Mouse (Mus musculus) natural killer cell, adult 2 months (primary cell): ENCODE measurements around the gene Ensa.
"Not testable (repeated sequence)": the region's sequence is repeated elsewhere in the genome, so short reads cannot be mapped to it uniquely, and the experiment has no call there.

Experiments
- DNase-seq, 2 experiments: peaks; one replicate each; pipeline ENCODE4 v3.0.0; 2022; ENCODE audit warnings: low spot score in 2 of 2

Ensa gene

GRCm38 (mm10) chr3:95624628-95625503, at the start of gene Ensa:
Ensa (plus strand) TSS chr3:95624993.
- DNase-seq: peak; percentile 98

GRCm38 (mm10) chr3:95587754-95588603, 36.8 kb upstream of the Ensa start:
- DNase-seq: no peak

- peak; percentile 90 to 92 for DNase-seq
Measured at GRCm38 (mm10) chr3:95588604-95589086, 36.1 kb upstream of the Ensa start, which contains the start of gene Golph3l. Golph3l (plus strand) TSS chr3:95588934.

- no peak for DNase-seq
Measured at GRCm38 (mm10) chr3:95598734-95599133, 26.1 kb upstream of the Ensa start.

- DNase-seq: no peak
Measured at GRCm38 (mm10) chr3:95601287-95601686, 23.5 kb upstream of the Ensa start.

GRCm38 (mm10) chr3:95606096-95606495, 18.7 kb upstream of the Ensa start:
- no peak for DNase-seq

- DNase-seq: no peak
Measured at GRCm38 (mm10) chr3:95609195-95609594, 15.6 kb upstream of the Ensa start.

- DNase-seq: no peak
Measured at GRCm38 (mm10) chr3:95613996-95614395, 10.8 kb upstream of the Ensa start.

GRCm38 (mm10) chr3:95618511-95618910, 6.3 kb upstream of the Ensa start:
- DNase-seq: no peak

- DNase-seq: no peak
Measured at GRCm38 (mm10) chr3:95621241-95621640, 3.6 kb upstream of the Ensa start.

GRCm38 (mm10) chr3:95622421-95622820, 2.4 kb upstream of the Ensa start:
- DNase-seq: not testable (repeated sequence)

- DNase-seq: no peak
Measured at GRCm38 (mm10) chr3:95623551-95623950, 1.2 kb upstream of the Ensa start.

GRCm38 (mm10) chr3:95623991-95624515, 740 bp upstream of the Ensa start:
- not testable (repeated sequence) for DNase-seq

- no peak for DNase-seq
Measured at GRCm38 (mm10) chr3:95627763-95628162, 3.0 kb downstream of the Ensa start.

GRCm38 (mm10) chr3:95629755-95630154, 5.0 kb downstream of the Ensa start:
- no peak for DNase-seq

- no peak for DNase-seq
Measured at GRCm38 (mm10) chr3:95630856-95631255, 6.1 kb downstream of the Ensa start.

GRCm38 (mm10) chr3:95631304-95631703, 6.5 kb downstream of the Ensa start:
- no peak for DNase-seq

- peak in 1 of 2 experiments; percentile 10 for DNase-seq
Measured at GRCm38 (mm10) chr3:95632648-95633588, 8.1 kb downstream of the Ensa start.

- no peak for DNase-seq
Measured at GRCm38 (mm10) chr3:95635636-95636035, 10.8 kb downstream of the Ensa start.

GRCm38 (mm10) chr3:95636072-95636471, 11.3 kb downstream of the Ensa start:
- no peak for DNase-seq

- no peak for DNase-seq
Measured at GRCm38 (mm10) chr3:95639694-95640093, 14.9 kb downstream of the Ensa start.
